ENCODE assay signal across 10 mouse cellular contexts in genomic region chr1:93184071-93184828, GRCm38 (mm10). TPM values are rescaled to one million over a fixed set of nuclear protein-coding genes. Genes with fewer than 3 reads are reported as not detected.
DNase-seq lines count a peak whose midpoint lies in the region; TF ChIP-seq lines count a peak whose summit lies in the region.
"Had no signal": no experiment of that assay in that cellular context is flagged by ENCODE, and none has a peak within 500 bp of the region (broad histone marks: within the 10 kb centered on the region; RNA-seq: fewer than 3 reads in every experiment).

No protein-coding gene starts in this region.

- H3K27ac ChIP-seq in gastrocnemius, adult 2 months = no peak overlapping the region
- H3K27ac ChIP-seq in layer of hippocampus, adult 2 months = no peak overlapping the region
- H3K27ac ChIP-seq: macrophage had no signal

- intact Hi-C loops in gastrocnemius, adult 2 months (cut with DNase I) = no loop called here

- peak; percentile 43 for DNase-seq in gastrocnemius, adult 2 months
- no peak for DNase-seq in gastrocnemius, postnatal 10 days
- DNase-seq in right cerebral cortex, adult 18-20 months = peak; percentile 38
- DNase-seq in right cerebral cortex, postnatal 14 days = no peak
- DNase-seq in layer of hippocampus, adult 2 months (ENCODE audit: low spot score in 2 of 2) = peak; percentile 20 to 62
- no peak for DNase-seq in kidney, adult 9 months
- DNase-seq in yolk sac, embryonic 10.5 days (ENCODE audit: low spot score) = no peak
- DNase-seq in spleen, postnatal 10 days (ENCODE audit: low spot score in 2 of 2) = no peak

- TF ChIP-seq CTCF in gastrocnemius, adult 2 months (IDR thresholded peaks at IDR 0.05) = no peak
- TF ChIP-seq CTCF in layer of hippocampus, adult 2 months (conservative IDR thresholded peaks at IDR 0.05) = no peak

- no peak overlapping the region for H3K4me3 ChIP-seq in gastrocnemius, adult 2 months
- no peak overlapping the region for H3K4me3 ChIP-seq in layer of hippocampus, adult 2 months

RNA-seq across cellular contexts. Expression of gene Crocc2, which starts 15.7 kb away (rescaled TPM):
- not detected for total RNA-seq in gastrocnemius, adult 2 months (2021)
- under 1 TPM in 1 of 2 experiments, not detected in 1; 0.05 TPM for total RNA-seq in gastrocnemius, postnatal 10 days (2021)
- total RNA-seq in layer of hippocampus, adult 2 months (2021) = under 1 TPM; 0.22 to 0.36 TPM

RNA-seq across cellular contexts. Expression of gene 2310007B03Rik, which starts 23.5 kb away (rescaled TPM):
- total RNA-seq in gastrocnemius, adult 2 months (2021) = not detected
- not detected for total RNA-seq in gastrocnemius, postnatal 10 days (2021)
- not detected for total RNA-seq in layer of hippocampus, adult 2 months (2021)
- total RNA-seq: left cerebral cortex, postnatal 14 days had no signal

RNA-seq across cellular contexts. Expression of gene Agxt, which starts 49.2 kb away (rescaled TPM):
- not detected for total RNA-seq in gastrocnemius, adult 2 months (2021)
- total RNA-seq in gastrocnemius, postnatal 10 days (2021) = under 1 TPM in 1 of 2 experiments, not detected in 1; 0.23 TPM
- not detected for total RNA-seq in layer of hippocampus, adult 2 months (2021)
- total RNA-seq: left cerebral cortex, postnatal 14 days had no signal

RNA-seq across cellular contexts. Expression of gene Sned1, which starts 51.4 kb away (rescaled TPM):
- 1 to 10 TPM; 5.1 to 5.4 TPM for total RNA-seq in gastrocnemius, adult 2 months (2021)
- 1 to 10 TPM; 5.9 to 9.7 TPM for total RNA-seq in gastrocnemius, postnatal 10 days (2021)
- total RNA-seq in layer of hippocampus, adult 2 months (2021) = 1 to 10 TPM; 4.7 to 7.7 TPM

Comparison
In these comparisons a context has a peak if more than half of its experiments do, and no peak if none do; other contexts are left out.
1. DNase-seq: peak in gastrocnemius, adult 2 months (single experiment), right cerebral cortex, adult 18-20 months (single experiment) and layer of hippocampus, adult 2 months (2 of 2); none in gastrocnemius, postnatal 10 days (single experiment), right cerebral cortex, postnatal 14 days (single experiment), kidney, adult 9 months (single experiment), yolk sac, embryonic 10.5 days (single experiment) and spleen, postnatal 10 days (0 of 2).